Mouse (Mus musculus) CH12.LX (cell line): Measurements from ENCODE around the gene Gm5767. TPM values are rescaled to one million over a fixed set of nuclear protein-coding genes. Genes with fewer than 3 reads are reported as not detected.

ENCODE experiments used
- DNase-seq: peaks from one replicate; pipeline ENCODE4 v3.0.0-alpha.2; 2013; ENCODE audit errors: extremely low read depth
- H3K27ac ChIP-seq: 2 replicates; pipeline ENCODE4 v1.5.1; 2012; ENCODE audit warnings: low read depth, mild to moderate bottlenecking, control low read depth, moderate library complexity; ENCODE audit not compliant: insufficient read depth
- H3K27me3 ChIP-seq: replicated peaks from 2 replicates; pipeline ENCODE3; 2012; ENCODE audit warnings: inconsistent platforms
- H3K36me3 ChIP-seq, 2 experiments: replicated peaks in 1 of 2; 2 replicates each; pipeline versions ENCODE3 to v1.6.1; 2012; ENCODE audit warnings: inconsistent platforms in 1 of 2, low read length in 1 of 2, mild to moderate bottlenecking in 1 of 2, mixed read lengths in 1 of 2, moderate library complexity in 1 of 2; ENCODE audit not compliant: control insufficient read depth in 1 of 2, insufficient read depth in 1 of 2
- H3K4me1 ChIP-seq, 2 experiments: 2 replicates each; pipeline ENCODE4 v1.6.1; 2012; ENCODE audit warnings: inconsistent platforms in 1 of 2, moderate library complexity in 1 of 2; ENCODE audit not compliant: insufficient read depth in 2 of 2, control insufficient read depth in 1 of 2
- H3K4me2 ChIP-seq: 2 replicates; pipeline ENCODE4 v1.6.1; 2012; ENCODE audit warnings: low read depth, mild to moderate bottlenecking, control low read depth; ENCODE audit not compliant: poor library complexity, insufficient read depth, severe bottlenecking
- H3K4me3 ChIP-seq, 3 experiments: fragments of 150-350 bp in 1 of 3; sonication (generic) in 1 of 3; replicated peaks in 1 of 3; 2 replicates each; pipeline versions ENCODE3 to v1.5.1; 2011 to 2012; ENCODE audit warnings: low read depth in 2 of 3, low read length in 2 of 3, mild to moderate bottlenecking in 2 of 3, moderate library complexity in 2 of 3, control low read depth in 1 of 3, improper control_type of control experiment in 1 of 3, inconsistent platforms in 1 of 3, mixed read lengths in 1 of 3; ENCODE audit not compliant: poor library complexity in 1 of 3
- H3K79me2 ChIP-seq: replicated peaks from 2 replicates; pipeline ENCODE4 v1.6.1; 2012; ENCODE audit warnings: mild to moderate bottlenecking, moderate library complexity; ENCODE audit not compliant: control insufficient read depth, poor library complexity, insufficient read depth, severe bottlenecking; ENCODE audit errors: extremely low read depth
- H3K9ac ChIP-seq: 2 replicates; pipeline ENCODE4 v1.6.1; 2012; ENCODE audit warnings: low read depth, mild to moderate bottlenecking, control low read depth, moderate library complexity; ENCODE audit not compliant: insufficient read depth
- H3K9me3 ChIP-seq: replicated peaks from 2 replicates; pipeline ENCODE3; 2012; ENCODE audit warnings: low read length, inconsistent platforms, mixed read lengths
- CHD2 ChIP-seq: IDR thresholded peaks from 2 replicates; pipeline ENCODE4 v1.6.1; 2011; ENCODE audit warnings: low read length, improper control_type of control experiment
- CTCF ChIP-seq, 2 experiments: IDR thresholded peaks in 1 of 2; conservative IDR thresholded peaks in 1 of 2; 2 replicates each; pipeline ENCODE4 v1.5.1; 2011 to 2012; ENCODE audit warnings: low read depth in 2 of 2, low read length in 2 of 2, improper control_type of control experiment in 1 of 2, inconsistent platforms in 1 of 2, mild to moderate bottlenecking in 1 of 2, moderate library complexity in 1 of 2
- E2F4 ChIP-seq: IDR thresholded peaks from 2 replicates; pipeline ENCODE4 v1.6.1; 2011; ENCODE audit warnings: low read depth, low read length, improper control_type of control experiment; ENCODE audit not compliant: insufficient replicate concordance
- HCFC1 ChIP-seq: IDR thresholded peaks from 2 replicates; pipeline ENCODE4 v1.6.1; 2012; ENCODE audit warnings: low read depth, mild to moderate bottlenecking, inconsistent platforms, low read length, improper control_type of control experiment
- MAX ChIP-seq: IDR thresholded peaks from 2 replicates; pipeline ENCODE4 v1.6.1; 2011; ENCODE audit warnings: low read length, improper control_type of control experiment
- RAD21 ChIP-seq: IDR thresholded peaks from 2 replicates; pipeline ENCODE4 v1.6.1; 2011; ENCODE audit warnings: low read depth, mild to moderate bottlenecking, low read length, improper control_type of control experiment, moderate library complexity
- SMC3 ChIP-seq: IDR thresholded peaks from 2 replicates; pipeline ENCODE4 v1.6.1; 2011; ENCODE audit warnings: low read depth, low read length, improper control_type of control experiment
- UBTF ChIP-seq: IDR thresholded peaks from 2 replicates; pipeline ENCODE4 v1.6.1; 2012; ENCODE audit warnings: low read depth, mild to moderate bottlenecking, inconsistent platforms, low read length, improper control_type of control experiment, moderate library complexity
- ZKSCAN1 ChIP-seq: IDR thresholded peaks from 2 replicates; pipeline ENCODE4 v1.6.1; 2012; ENCODE audit warnings: low read depth, inconsistent platforms, low read length, improper control_type of control experiment, borderline replicate concordance
- dilution Hi-C: fragments of 300-500 bp; cut with MboI; formaldehyde crosslinking; loops from 2 replicates; pipeline ENCODE4 v1.14.3; 2020; ENCODE audit warnings: low sequenced_read_pairs; ENCODE audit not compliant: extremely low pct_unique_long_range_greater_than_20kb, extremely low pct_ligation_motif_present
- in situ Hi-C: fragments of 300-500 bp; cut with MboI; formaldehyde crosslinking; loops from 3 replicates; pipeline ENCODE4 v1.14.3; 2019; ENCODE audit warnings: low sequenced_read_pairs, low pct_ligation_motif_present, low pct_unique_long_range_greater_than_20kb, mixed read lengths
- polyA plus RNA-seq: library from polyadenylated mRNA; unstranded; fragments of >175 nt; gene quantifications from 2 replicates; pipeline ENCODE4 v1.2.1, GENCODE M21; 2012; ENCODE audit warnings: low read depth; ENCODE audit not compliant: insufficient read length
- total RNA-seq, 2 experiments: library from RNA; depleted of rRNA; stranded (reverse); fragments of 300-350 nt in 1 of 2; fragments of >200 nt in 1 of 2; gene quantifications; 2 replicates each; pipeline ENCODE4 v1.2.3; 2012 to 2014

Gene Gm5767
- total and polyA plus RNA-seq, 3 experiments: not detected

DNA sequence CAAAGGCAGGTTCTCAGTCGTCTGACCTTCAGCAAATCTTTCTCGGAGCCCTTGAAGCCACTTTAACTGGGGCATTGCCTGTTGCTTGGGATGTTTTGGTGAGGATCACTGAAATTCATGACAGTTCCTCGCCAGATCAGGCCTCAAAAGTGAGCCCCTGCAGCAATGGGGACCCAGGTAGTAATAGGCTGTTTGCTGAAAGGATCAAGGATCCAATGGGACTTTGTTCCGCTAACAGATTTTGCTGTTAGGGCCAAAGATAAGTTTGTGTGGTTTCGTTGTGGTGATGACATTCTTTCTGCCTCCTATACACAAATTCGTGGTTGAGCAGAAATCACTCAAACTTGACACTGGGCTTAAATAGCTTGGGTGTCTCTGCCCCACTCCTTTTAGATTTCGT lies 42.4 kb upstream of the Gm5767 start:
- TF ChIP-seq ZKSCAN1: no peak
- 0 out of 2 replicates have a peak, but pooled peaks have one; percentile 3 for TF ChIP-seq CHD2
- H3K27ac ChIP-seq: peak overlapping the region; percentile 81
- DNase-seq: peak; percentile 27
- H3K9ac ChIP-seq: peak overlapping the region; percentile 93
- H3K27me3 ChIP-seq: no peaks in the 10 kb centered on the region
- H3K4me1 ChIP-seq: peaks cover 10 to 43% of the 10 kb centered on the region in 2 experiments
- peaks cover 55% of the 10 kb centered on the region for H3K79me2 ChIP-seq
- peaks cover 32 to 69% of the 10 kb centered on the region in 2 experiments for H3K36me3 ChIP-seq
- in situ Hi-C loops: no loop called here
- dilution Hi-C loops: no loop called here
- peak overlapping the region; percentile 76 to 85 (median 83) for H3K4me3 ChIP-seq
- no peaks in the 10 kb centered on the region for H3K9me3 ChIP-seq
- H3K4me2 ChIP-seq: peak overlapping the region; percentile 39

DNA sequence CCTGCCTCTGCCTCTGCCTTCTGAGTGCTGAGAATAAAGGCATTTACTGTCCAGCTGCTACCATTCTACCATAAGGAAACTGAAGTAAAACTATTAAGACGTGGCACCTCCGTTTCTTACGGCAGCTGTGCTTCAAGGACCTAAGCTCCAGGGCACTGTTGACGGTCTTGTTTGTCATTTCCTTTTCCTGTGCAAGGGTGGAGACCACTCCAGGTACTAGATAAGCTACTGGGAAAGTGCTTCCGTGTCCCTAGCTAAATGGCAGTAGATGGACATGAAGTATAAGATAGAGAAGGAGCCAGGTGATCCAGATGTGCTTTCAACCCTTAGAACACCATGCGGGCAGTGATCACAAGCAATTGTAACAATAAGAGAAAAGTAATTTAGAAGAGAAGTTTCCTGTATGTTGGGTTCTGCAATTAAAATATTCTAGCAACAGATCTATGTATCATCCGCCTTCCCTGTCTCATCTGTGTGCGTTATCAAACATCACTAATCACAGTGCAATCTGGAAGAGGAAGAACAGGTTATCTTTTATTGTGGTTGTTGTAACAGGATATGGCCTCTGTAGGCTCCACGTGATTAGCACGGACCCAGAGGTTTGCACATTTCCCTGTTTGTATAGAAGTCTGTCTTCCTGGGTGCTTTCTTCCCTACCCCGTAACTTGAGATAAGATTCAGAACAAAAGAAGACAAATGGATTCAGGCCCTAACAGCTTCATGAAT lies 40.9 kb upstream of the Gm5767 start:
- TF ChIP-seq MAX (no peak), ZKSCAN1 (no peak)
- peaks cover 55% of the 10 kb centered on the region for H3K79me2 ChIP-seq
- dilution Hi-C loops: no loop called here
- no peak overlapping the region for H3K4me3 ChIP-seq
- H3K27ac ChIP-seq: no peak overlapping the region
- H3K9ac ChIP-seq: no peak overlapping the region
- in situ Hi-C loops: loop anchor here (5.0 kb wide), 1 partner anchor 38 kb away; no protein-coding TSS in a partner anchor
- peaks cover 37 to 68% of the 10 kb centered on the region in 2 experiments for H3K36me3 ChIP-seq
- peaks cover 10 to 35% of the 10 kb centered on the region in 2 experiments for H3K4me1 ChIP-seq
- DNase-seq: no peak
- H3K27me3 ChIP-seq: no peaks in the 10 kb centered on the region
- no peak overlapping the region for H3K4me2 ChIP-seq
- H3K9me3 ChIP-seq: no peaks in the 10 kb centered on the region

DNA sequence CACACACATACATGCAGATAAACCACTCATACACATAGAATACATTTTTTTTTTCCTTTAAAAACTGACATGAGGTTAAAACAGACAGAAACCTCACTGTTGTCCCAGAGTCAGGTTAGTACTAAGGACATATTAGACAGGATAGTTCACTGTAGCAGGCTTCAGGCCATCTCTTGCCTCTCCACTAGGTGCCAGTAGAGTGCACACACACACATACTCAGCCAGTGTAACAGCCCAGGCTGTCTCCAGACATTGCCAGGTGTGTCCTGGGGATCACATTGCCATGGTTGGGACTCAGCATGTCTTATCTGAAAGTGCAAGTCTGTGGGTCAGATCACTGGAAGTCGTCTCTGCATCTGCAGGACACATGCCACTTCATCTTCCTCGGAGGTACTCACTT lies 36.7 kb upstream of the Gm5767 start:
- Histone ChIP-seq H3K27me3 (no peaks in the 10 kb centered on the region), H3K4me2 (no peak overlapping the region), H3K27ac (no peak overlapping the region), H3K36me3 (peaks cover 61 to 93% of the 10 kb centered on the region in 2 experiments), H3K4me3 (no peak overlapping the region), H3K4me1 (peaks cover 0 to 11% of the 10 kb centered on the region in 2 experiments; a peak in 2 of 4 replicates), H3K9ac (no peak overlapping the region), H3K9me3 (no peaks in the 10 kb centered on the region), H3K79me2 (peaks cover 16% of the 10 kb centered on the region)
- in situ Hi-C loops (loop anchor here (5.0 kb wide), 1 partner anchor 33 kb away; no protein-coding TSS in a partner anchor), dilution Hi-C loops (no loop called here)
- TF ChIP-seq SMC3: peak; percentile 86
- peak; percentile 52 for TF ChIP-seq RAD21
- no peak for TF ChIP-seq E2F4
- no peak for TF ChIP-seq UBTF
- no peak for TF ChIP-seq HCFC1
- TF ChIP-seq CTCF (conservative IDR thresholded peaks at IDR 0.05 in 1 of 2, IDR thresholded peaks at IDR 0.05 in 1 of 2; ENCODE audit: low read depth in 2 of 2, low read length in 2 of 2): peak; percentile 86 to 97
- peak; percentile 73 for DNase-seq
